Mouse (Mus musculus) kidney, embryonic 15.5 days (tissue): ENCODE data around the gene Ppp2r1b. TPM values are rescaled to one million over a fixed set of nuclear protein-coding genes. Genes with fewer than 3 reads are reported as not detected.

Experiments
- ATAC-seq: fragments of 200-750 bp; cut with Nextera tagmentation; replicated peaks from 2 replicates; pipeline ENCODE4 v1.8.0; 2017; ENCODE audit warnings: moderate TSS enrichment; ENCODE audit not compliant: low FRiP score
- H3K27ac ChIP-seq: fragments of 300-500 bp; sonication (generic); 2 replicates; pipeline ENCODE4 v1.5.1; 2015; ENCODE audit warnings: mild to moderate bottlenecking, inconsistent platforms
- H3K27me3 ChIP-seq: fragments of 300-500 bp; sonication (generic); 2 replicates; pipeline ENCODE4 v1.6.1; 2015; ENCODE audit warnings: inconsistent platforms
- H3K36me3 ChIP-seq: fragments of 300-500 bp; sonication (generic); 2 replicates; pipeline ENCODE4 v1.6.1; 2015; ENCODE audit warnings: inconsistent platforms
- H3K4me1 ChIP-seq: fragments of 300-500 bp; sonication (generic); 2 replicates; pipeline ENCODE4 v1.6.1; 2015; ENCODE audit warnings: inconsistent platforms
- H3K4me2 ChIP-seq: fragments of 300-500 bp; sonication (generic); 2 replicates; pipeline ENCODE4 v1.6.1; 2015; ENCODE audit warnings: moderate library complexity, mild to moderate bottlenecking, inconsistent platforms
- H3K4me3 ChIP-seq: fragments of 300-500 bp; sonication (generic); replicated peaks from 2 replicates; pipeline ENCODE4 v1.5.1; 2015; ENCODE audit warnings: mild to moderate bottlenecking, inconsistent platforms
- H3K9ac ChIP-seq: fragments of 300-500 bp; sonication (generic); 2 replicates; pipeline ENCODE4 v1.6.1; 2015; ENCODE audit warnings: mild to moderate bottlenecking, inconsistent platforms
- H3K9me3 ChIP-seq: fragments of 300-500 bp; sonication (generic); replicated peaks from 2 replicates; pipeline ENCODE4 v1.6.1; 2016; ENCODE audit warnings: inconsistent platforms
- WGBS: fragments of 180-500 bp; shearing (Covaris S2); methylation state at CpG from one replicate; pipeline ENCODE4 v1.1.7; 2015; ENCODE audit warnings: mixed read lengths; 5-methylcytosine and 5-hydroxymethylcytosine counted together
- polyA plus RNA-seq: library from polyadenylated mRNA; unstranded; fragments of >200 nt; fragmentation: Nextera tagmentation; extraction: Ambion mirVana; gene quantifications from 2 replicates; pipeline ENCODE4 v1.2.1, GENCODE M21; 2015

Ppp2r1b gene
- polyA plus RNA-seq, 1 experiment from 2014 or later: 75.6 TPM

DNA sequence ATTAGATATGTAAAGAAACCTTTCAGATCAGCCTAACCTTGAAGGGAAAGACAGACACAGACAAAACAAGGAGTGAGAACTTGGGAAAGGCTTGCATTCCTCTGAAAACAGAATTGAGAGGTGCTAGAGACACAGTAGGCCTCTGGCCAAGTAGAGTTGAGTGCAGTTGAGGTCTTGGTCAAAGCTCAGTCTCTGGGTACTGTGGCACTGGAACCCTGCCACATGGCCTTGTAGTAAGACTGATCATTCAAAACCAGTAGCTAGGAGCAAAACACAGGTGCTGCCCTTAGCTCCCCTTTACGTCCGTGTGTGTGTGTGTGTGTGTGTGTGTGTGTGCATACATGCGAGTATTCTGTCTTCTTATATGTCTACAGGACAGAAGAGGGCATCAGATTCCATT is 31.2 kb downstream of the Ppp2r1b start:
- no peak for ATAC-seq
- Histone ChIP-seq H3K27ac (no peak overlapping the region), H3K4me1 (no peaks in the 10 kb centered on the region), H3K4me2 (no peak overlapping the region), H3K9ac (no peak overlapping the region), H3K27me3 (no peaks in the 10 kb centered on the region), H3K9me3 (no peaks in the 10 kb centered on the region), H3K4me3 (no peak overlapping the region), H3K36me3 (peaks cover 87% of the 10 kb centered on the region)
- 91% methylated on average over 3 of the region's 3 CpGs for WGBS

GRCm38 (mm10) chr9:50877431-50877830 is 32.3 kb downstream of the Ppp2r1b start:
- Histone ChIP-seq H3K9ac (no peak overlapping the region), H3K36me3 (peaks cover 95% of the 10 kb centered on the region), H3K4me1 (no peaks in the 10 kb centered on the region), H3K9me3 (no peaks in the 10 kb centered on the region), H3K27ac (no peak overlapping the region), H3K4me3 (no peak overlapping the region), H3K4me2 (no peak overlapping the region), H3K27me3 (no peaks in the 10 kb centered on the region)
- no peak for ATAC-seq
- 69% methylated on average over 3 of the region's 3 CpGs for WGBS

DNA sequence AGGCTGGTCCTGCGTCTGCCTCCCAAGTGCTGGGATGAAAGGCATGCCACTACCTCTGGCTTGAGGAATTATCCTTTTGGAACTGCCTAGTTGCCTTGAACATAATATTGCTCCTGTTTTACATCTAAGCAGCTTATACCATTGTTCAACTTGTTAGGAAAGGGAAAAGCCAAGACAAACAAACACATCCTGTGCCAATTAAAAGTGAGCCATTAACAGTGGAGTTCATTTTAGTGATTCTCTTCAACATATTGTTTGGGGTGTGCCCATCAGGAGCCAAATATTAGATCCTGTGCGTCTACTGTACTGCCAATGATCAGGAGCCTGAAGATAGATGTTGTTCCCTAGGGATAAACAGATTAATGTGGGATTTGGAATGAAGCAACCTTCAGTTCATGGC is 37.1 kb downstream of the Ppp2r1b start:
- H3K9ac ChIP-seq: no peak overlapping the region
- no peaks in the 10 kb centered on the region for H3K27me3 ChIP-seq
- no peak overlapping the region for H3K27ac ChIP-seq
- H3K4me2 ChIP-seq: no peak overlapping the region
- H3K4me1 ChIP-seq: peaks cover 25% of the 10 kb centered on the region
- H3K36me3 ChIP-seq: peaks cover 58% of the 10 kb centered on the region
- 85% methylated on average over 2 of the region's 2 CpGs for WGBS
- ATAC-seq: no peak
- no peak overlapping the region for H3K4me3 ChIP-seq
- H3K9me3 ChIP-seq: no peaks in the 10 kb centered on the region

- Histone ChIP-seq H3K27me3 (no peaks in the 10 kb centered on the region), H3K4me2 (no peak overlapping the region), H3K9ac (no peak overlapping the region), H3K4me3 (no peak overlapping the region), H3K9me3 (no peaks in the 10 kb centered on the region), H3K4me1 (peaks cover 33% of the 10 kb centered on the region), H3K36me3 (peaks cover 38% of the 10 kb centered on the region), H3K27ac (peak overlapping the region; percentile 70)
- WGBS: 85% methylated on average over 8 of the region's 8 CpGs
- no peak for ATAC-seq
These were observed 39.0 kb downstream of the Ppp2r1b start for GRCm38 (mm10) chr9:50884093-50884492.

GRCm38 (mm10) chr9:50884741-50885599 is 39.9 kb downstream of the Ppp2r1b start:
- H3K4me3 ChIP-seq: no peak overlapping the region
- H3K27me3 ChIP-seq: no peaks in the 10 kb centered on the region
- H3K4me1 ChIP-seq: peaks cover 33% of the 10 kb centered on the region
- H3K9ac ChIP-seq: no peak overlapping the region
- H3K9me3 ChIP-seq: no peaks in the 10 kb centered on the region
- peak overlapping the region; percentile 70 for H3K27ac ChIP-seq
- 53% methylated on average over 10 of the region's 10 CpGs for WGBS
- H3K36me3 ChIP-seq: peaks cover 30% of the 10 kb centered on the region
- H3K4me2 ChIP-seq: no peak overlapping the region
- ATAC-seq: peak; percentile 66

DNA sequence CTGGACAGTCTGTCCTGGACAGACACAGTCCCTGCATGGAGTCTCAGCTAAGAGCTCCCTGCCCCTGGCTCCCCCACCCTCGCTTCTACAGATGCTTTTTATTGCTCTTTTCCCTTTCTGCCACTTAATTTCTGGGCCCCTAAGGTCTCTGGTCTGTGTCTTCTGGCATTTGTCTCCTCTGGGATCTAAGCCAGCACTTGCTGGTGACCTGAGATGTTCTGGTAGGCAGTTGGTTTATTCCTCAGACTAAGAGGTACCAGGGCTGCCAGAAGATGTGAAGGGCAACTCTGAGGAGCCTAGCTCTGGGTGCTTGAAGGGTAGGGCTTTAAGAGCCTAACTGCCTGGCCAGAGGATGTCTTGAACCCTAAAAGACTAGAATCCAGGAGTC is 40.5 kb downstream of the Ppp2r1b start:
- WGBS: 32% methylated on average over 1 of the region's 1 CpGs
- H3K27ac ChIP-seq: peak overlapping the region; percentile 70
- no peak overlapping the region for H3K4me3 ChIP-seq
- no peaks in the 10 kb centered on the region for H3K9me3 ChIP-seq
- no peaks in the 10 kb centered on the region for H3K27me3 ChIP-seq
- H3K9ac ChIP-seq: no peak overlapping the region
- ATAC-seq: no peak
- peaks cover 33% of the 10 kb centered on the region for H3K4me1 ChIP-seq
- H3K4me2 ChIP-seq: no peak overlapping the region
- peaks cover 23% of the 10 kb centered on the region for H3K36me3 ChIP-seq

DNA sequence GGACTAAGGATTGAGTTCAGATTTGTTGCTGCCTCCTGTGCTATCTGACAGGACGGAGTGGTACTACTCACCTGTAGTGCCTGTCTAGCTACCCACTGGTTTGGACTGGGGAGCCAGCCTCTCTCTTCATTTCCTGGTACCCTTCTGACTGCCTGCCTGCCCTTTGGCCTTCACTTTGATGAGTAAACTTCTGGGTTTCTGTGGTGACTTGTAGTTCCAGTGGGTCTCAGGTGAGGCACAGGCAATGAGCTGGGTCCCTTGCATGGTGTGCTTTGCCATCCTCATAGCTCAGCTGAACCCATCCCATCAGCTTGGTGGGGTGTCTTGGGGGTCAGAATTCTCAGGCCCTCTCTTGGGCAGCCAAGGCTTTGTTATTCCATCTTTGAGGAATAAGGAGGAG is 41.8 kb downstream of the Ppp2r1b start:
- Histone ChIP-seq H3K36me3 (peaks cover 24% of the 10 kb centered on the region), H3K4me2 (no peak overlapping the region), H3K27ac (peak overlapping the region; percentile 23; the same call in 1 of the 2 replicates), H3K9ac (no peak overlapping the region), H3K4me1 (peaks cover 33% of the 10 kb centered on the region), H3K27me3 (no peaks in the 10 kb centered on the region), H3K4me3 (no peak overlapping the region), H3K9me3 (no peaks in the 10 kb centered on the region)
- ATAC-seq: no peak
- WGBS: 96% methylated on average over 1 of the region's 1 CpGs

DNA sequence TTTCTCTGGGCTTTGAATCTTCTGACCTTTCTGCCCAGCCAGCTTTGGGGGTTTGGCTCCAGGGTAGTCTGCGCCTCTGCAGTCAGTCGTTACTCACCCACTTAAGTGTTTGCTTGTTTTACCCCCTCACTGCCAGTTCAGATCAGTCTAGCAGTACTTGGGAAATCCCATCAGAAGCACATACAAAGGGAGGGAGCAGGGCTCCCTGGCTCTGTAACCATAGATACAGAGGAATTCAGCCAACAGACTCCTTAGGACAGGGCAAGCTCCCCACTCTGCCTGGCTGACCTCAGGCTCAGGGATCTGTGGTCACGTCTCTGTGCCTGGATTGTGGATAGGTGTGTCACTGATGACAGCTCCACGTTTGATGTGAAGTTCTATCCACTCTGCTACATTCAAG is 42.2 kb downstream of the Ppp2r1b start:
- Histone ChIP-seq H3K27ac (peak overlapping the region; percentile 23; the same call in 1 of the 2 replicates), H3K9me3 (no peaks in the 10 kb centered on the region), H3K4me3 (no peak overlapping the region), H3K27me3 (no peaks in the 10 kb centered on the region), H3K4me2 (no peak overlapping the region), H3K4me1 (peaks cover 33% of the 10 kb centered on the region), H3K9ac (no peak overlapping the region), H3K36me3 (peaks cover 20% of the 10 kb centered on the region)
- 35% methylated on average over 4 of the region's 4 CpGs for WGBS
- peak; percentile 30; the same call in 1 of the 2 replicates for ATAC-seq

DNA sequence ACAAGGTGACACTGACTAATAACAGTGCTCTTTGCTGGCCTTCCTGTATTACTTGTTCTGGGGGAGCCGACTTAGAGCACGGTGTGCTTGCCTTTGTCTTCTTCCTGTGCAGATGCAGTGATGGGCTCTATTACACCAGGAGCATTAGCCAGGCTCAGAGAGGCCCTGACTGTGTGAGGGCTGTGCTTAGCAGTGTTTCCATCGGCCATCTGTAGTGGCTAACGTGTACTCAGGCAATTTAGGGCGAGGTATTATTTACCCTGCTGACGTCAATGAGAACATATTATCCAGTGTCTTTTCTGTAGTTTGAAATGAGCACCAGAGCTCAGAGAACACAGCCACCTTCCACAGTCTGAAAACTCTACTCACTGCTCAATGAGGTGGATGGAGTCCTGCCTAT is 44.1 kb downstream of the Ppp2r1b start:
- WGBS: 53% methylated on average over 6 of the region's 6 CpGs
- Histone ChIP-seq H3K9ac (no peak overlapping the region), H3K4me2 (no peak overlapping the region), H3K4me3 (no peak overlapping the region), H3K9me3 (no peaks in the 10 kb centered on the region), H3K27ac (no peak overlapping the region), H3K27me3 (no peaks in the 10 kb centered on the region), H3K36me3 (peaks cover 30% of the 10 kb centered on the region), H3K4me1 (peaks cover 33% of the 10 kb centered on the region)
- ATAC-seq: no peak

DNA sequence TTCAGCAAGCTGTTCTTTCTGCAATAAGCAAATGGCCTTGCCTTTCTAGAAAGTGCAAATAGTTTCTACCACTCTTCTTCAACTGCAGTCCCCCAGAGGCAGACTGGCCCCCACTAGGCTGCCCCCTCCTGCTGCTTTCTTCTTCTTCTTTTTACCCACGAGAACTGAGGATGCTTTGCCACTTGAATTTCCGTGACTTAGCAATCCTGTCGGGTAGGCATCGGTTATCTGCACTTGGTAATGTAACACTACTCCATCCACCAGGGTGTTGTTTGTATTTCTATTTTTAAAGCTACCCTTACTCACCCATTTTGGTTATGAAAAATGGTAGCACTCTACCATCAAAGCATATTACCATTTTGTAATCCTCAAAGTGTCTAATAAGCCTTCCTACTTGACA is 44.9 kb downstream of the Ppp2r1b start:
- no peaks in the 10 kb centered on the region for H3K9me3 ChIP-seq
- H3K27me3 ChIP-seq: no peaks in the 10 kb centered on the region
- 86% methylated on average over 4 of the region's 4 CpGs for WGBS
- no peak overlapping the region for H3K4me2 ChIP-seq
- no peak overlapping the region for H3K4me3 ChIP-seq
- H3K27ac ChIP-seq: no peak overlapping the region
- H3K36me3 ChIP-seq: peaks cover 37% of the 10 kb centered on the region
- H3K4me1 ChIP-seq: peaks cover 26% of the 10 kb centered on the region
- ATAC-seq: no peak
- no peak overlapping the region for H3K9ac ChIP-seq

DNA sequence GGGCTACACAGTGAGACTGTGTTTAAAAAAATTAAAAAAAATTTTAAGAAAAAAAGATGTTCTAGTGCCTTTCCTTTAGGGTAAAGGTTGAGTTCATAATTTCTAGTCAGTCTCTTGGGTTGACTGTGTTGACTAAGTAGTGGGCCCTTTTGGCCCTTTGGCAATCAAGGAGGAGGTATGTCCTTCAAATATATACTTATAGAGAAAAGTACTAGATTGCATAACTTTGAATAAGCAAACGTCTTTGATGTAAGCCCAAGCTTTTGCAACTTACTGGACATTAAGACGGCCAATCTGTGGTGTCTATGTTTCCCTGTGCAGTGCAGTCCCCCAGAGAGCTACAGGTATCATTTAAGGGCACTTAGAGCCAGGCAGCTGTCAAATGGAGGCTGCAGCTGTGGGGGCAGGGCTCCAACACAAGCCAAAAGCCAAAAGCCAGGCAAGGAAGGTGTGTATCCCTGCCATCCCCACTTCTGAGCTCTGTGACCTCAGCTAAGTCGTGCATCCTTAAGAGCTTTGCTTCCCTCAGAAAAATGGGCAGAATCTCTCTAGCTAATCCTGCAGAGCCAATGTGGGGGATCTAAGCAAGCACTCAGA is 45.5 kb downstream of the Ppp2r1b start:
- Histone ChIP-seq H3K4me1 (peaks cover 20% of the 10 kb centered on the region), H3K4me3 (no peak overlapping the region), H3K27me3 (no peaks in the 10 kb centered on the region), H3K9ac (no peak overlapping the region), H3K9me3 (no peaks in the 10 kb centered on the region), H3K27ac (no peak overlapping the region), H3K4me2 (no peak overlapping the region), H3K36me3 (peaks cover 44% of the 10 kb centered on the region)
- no peak for ATAC-seq
- 73% methylated on average over 3 of the region's 3 CpGs for WGBS

GRCm38 (mm10) chr9:50893665-50894064 is 48.6 kb downstream of the Ppp2r1b start:
- WGBS: 97% methylated on average over 4 of the region's 4 CpGs
- Histone ChIP-seq H3K9ac (no peak overlapping the region), H3K27me3 (no peaks in the 10 kb centered on the region), H3K9me3 (no peaks in the 10 kb centered on the region), H3K27ac (no peak overlapping the region), H3K4me2 (no peak overlapping the region), H3K4me3 (no peak overlapping the region), H3K36me3 (peaks cover 71% of the 10 kb centered on the region), H3K4me1 (no peaks in the 10 kb centered on the region)
- no peak for ATAC-seq
